Mouse (Mus musculus) cortical plate, adult 2 months (tissue): ENCODE data around the gene Uap1. TPM values are rescaled to one million over a fixed set of nuclear protein-coding genes. Genes with fewer than 3 reads are reported as not detected.
"Not testable (repeated sequence)": the region's sequence is repeated elsewhere in the genome, so short reads cannot be mapped to it uniquely, and the experiment has no call there.

Source experiments
- H3K27ac ChIP-seq: fragments of 200-500 bp; 2 replicates; pipeline ENCODE4 v1.5.1; 2012; ENCODE audit warnings: low read length, control low read depth, inconsistent platforms; ENCODE audit not compliant: insufficient read depth
- H3K4me1 ChIP-seq: fragments of 200-500 bp; 2 replicates; pipeline ENCODE4 v1.6.1; 2011; ENCODE audit warnings: low read length; ENCODE audit not compliant: control insufficient read depth, insufficient read depth
- H3K4me3 ChIP-seq: fragments of 200-500 bp; 2 replicates; pipeline ENCODE4 v1.5.1; 2011; ENCODE audit warnings: mild to moderate bottlenecking, low read length, control low read depth; ENCODE audit not compliant: insufficient read depth
- CTCF ChIP-seq: fragments of 200-500 bp; IDR thresholded peaks from 2 replicates; pipeline ENCODE4 v1.5.1; 2011; ENCODE audit warnings: mild to moderate bottlenecking, control low read depth, low read length; ENCODE audit not compliant: insufficient read depth; ENCODE audit errors: extremely low read depth
- POLR2A ChIP-seq: fragments of 200-500 bp; IDR thresholded peaks from 2 replicates; pipeline ENCODE4 v1.6.1; 2011; ENCODE audit warnings: mild to moderate bottlenecking, low read length, control low read depth; ENCODE audit not compliant: insufficient read depth; ENCODE audit errors: extremely low read depth
- polyA plus RNA-seq: library from polyadenylated mRNA; depleted of rRNA; stranded (reverse); fragments of >200 nt; gene quantifications from 2 replicates; pipeline ENCODE4 v1.2.3, GENCODE M21; 2012; rRNA removed

Uap1 gene
- polyA plus RNA-seq, 1 experiment, result 54.1 TPM

DNA sequence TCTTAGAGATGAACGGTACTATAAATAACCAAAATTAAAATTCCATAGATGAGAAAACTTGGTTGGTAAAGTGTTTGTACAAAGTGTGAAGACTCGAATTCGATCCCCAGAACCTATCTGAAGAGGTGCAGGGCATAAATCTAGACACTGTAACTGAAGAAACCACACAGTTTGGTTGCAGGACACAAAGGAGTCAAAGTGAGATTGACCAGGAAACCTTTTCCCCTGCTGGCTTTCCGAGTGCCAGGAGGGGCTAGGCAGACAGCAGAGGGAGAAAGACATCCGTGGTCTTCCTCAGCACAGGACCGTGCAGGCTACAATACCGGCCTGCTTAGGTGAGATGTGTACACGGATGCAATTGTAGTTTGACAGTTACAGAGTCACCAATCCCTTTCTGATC is 40.5 kb downstream of the Uap1 start:
- Histone ChIP-seq H3K27ac (no peak overlapping the region), H3K4me3 (no peak overlapping the region), H3K4me1 (no peaks in the 10 kb centered on the region)
- no peak for TF ChIP-seq POLR2A
- TF ChIP-seq CTCF, result no peak

GRCm38 (mm10) chr1:170130962-170131361 is 43.8 kb downstream of the Uap1 start:
- no peaks in the 10 kb centered on the region for H3K4me1 ChIP-seq
- TF ChIP-seq CTCF, result no peak
- no peak for TF ChIP-seq POLR2A
- H3K4me3 ChIP-seq, result no peak overlapping the region
- H3K27ac ChIP-seq, result no peak overlapping the region

- Histone ChIP-seq H3K4me3 (no peak overlapping the region), H3K27ac (no peak overlapping the region), H3K4me1 (no peaks in the 10 kb centered on the region)
- no peak for TF ChIP-seq POLR2A
These were observed 50.1 kb downstream of the Uap1 start for GRCm38 (mm10) chr1:170124644-170125043.

DNA sequence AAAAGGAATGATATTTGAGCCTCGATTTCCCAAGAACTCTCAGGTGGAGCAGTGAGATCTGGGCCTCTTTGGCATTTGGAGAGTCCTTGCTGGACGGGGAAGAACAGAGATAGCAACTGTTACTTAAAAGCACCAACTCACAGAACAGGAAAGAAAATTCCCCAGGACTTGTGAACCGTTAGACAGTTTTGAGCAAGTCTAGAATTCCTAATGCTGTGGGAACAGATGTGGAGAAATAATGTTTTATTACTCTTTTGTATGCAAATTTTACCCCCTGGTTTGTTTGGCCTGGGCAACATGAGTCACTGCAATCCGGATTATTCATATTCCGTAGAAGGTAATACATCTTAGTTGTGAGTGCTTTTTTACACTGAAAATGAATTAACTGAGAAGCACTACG is 61.1 kb downstream of the Uap1 start:
- no peak overlapping the region for H3K4me3 ChIP-seq
- H3K27ac ChIP-seq, result no peak overlapping the region
- TF ChIP-seq POLR2A (no peak), CTCF (no peak)
- H3K4me1 ChIP-seq, result no peaks in the 10 kb centered on the region

DNA sequence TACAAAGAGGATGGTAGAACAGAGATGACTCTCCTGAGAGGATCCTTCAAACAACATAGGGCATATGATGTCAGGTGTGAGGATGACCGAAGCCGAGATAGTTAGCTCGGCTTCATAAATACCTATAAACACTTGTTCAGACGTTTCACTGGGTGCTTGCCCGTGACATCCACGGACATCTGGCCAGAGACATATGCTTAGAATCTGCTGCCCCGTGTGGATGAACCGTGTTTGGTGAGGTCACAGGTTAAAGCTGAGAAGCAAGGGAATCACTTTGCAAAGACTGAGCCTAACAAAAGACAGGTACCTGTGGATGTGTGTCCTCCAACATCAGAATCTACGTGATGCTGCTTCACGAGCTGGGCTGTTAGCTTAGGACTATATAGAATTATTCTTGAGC is 62.5 kb downstream of the Uap1 start:
- no peak overlapping the region for H3K27ac ChIP-seq
- H3K4me3 ChIP-seq, result no peak overlapping the region
- TF ChIP-seq POLR2A (no peak), CTCF (no peak)
- H3K4me1 ChIP-seq, result no peaks in the 10 kb centered on the region

- H3K4me1 ChIP-seq, result no peaks in the 10 kb centered on the region
- no peak overlapping the region for H3K4me3 ChIP-seq
- H3K27ac ChIP-seq, result no peak overlapping the region
- no peak for TF ChIP-seq CTCF
- no peak for TF ChIP-seq POLR2A
These were observed 63.0 kb downstream of the Uap1 start for GRCm38 (mm10) chr1:170111651-170112226.

- H3K27ac ChIP-seq, result no peak within 1 kb of the TSS
- H3K4me1 ChIP-seq, result no peaks in the 10 kb centered on the region
- H3K4me3 ChIP-seq, result peak within 1 kb of the TSS; percentile 19
- TF ChIP-seq POLR2A (no peak), CTCF (no peak)
These were observed 64.0 kb downstream of the Uap1 start, which contains the start of gene Ddr2 for GRCm38 (mm10) chr1:170110516-170111332. Gene Ddr2 (minus strand): TSS chr1:170110762.

DNA sequence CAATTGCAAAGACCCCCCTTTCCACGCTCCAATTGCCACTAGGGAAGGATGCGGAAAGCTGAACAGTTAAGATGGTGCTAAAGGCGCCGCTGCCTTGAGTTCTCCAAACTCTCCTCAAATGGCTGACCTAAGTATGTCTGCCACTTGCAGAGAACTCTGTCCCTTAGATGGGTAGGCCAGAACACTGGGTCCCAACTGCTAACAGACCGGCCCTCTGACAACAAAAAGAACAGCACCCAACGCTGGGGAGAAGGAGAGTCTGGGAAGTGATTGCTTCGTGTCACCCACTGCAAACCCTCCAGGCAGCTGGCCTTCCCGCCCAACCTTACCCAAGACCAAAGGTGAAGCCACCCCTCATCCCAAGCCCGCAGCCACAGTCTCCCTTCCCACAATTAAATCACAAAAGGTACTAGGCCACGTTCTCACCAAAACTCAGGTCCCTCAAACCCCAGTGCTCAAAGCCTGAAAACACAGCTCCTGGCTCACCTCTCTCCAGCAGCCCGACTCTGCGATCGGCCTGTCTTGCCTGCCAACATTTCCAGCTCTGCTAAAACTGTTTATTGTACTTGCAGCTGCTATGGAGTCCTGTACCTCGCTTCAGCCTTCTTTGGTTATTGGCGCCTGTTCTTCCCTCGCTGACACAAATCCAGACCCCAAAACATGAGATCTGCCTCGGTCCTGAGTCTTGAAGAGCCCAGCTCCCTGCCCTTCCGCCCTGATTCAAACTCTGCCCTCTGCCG is 64.8 kb downstream of the Uap1 start:
- H3K4me3 ChIP-seq, result peak overlapping the region; percentile 19
- no peaks in the 10 kb centered on the region for H3K4me1 ChIP-seq
- no peak overlapping the region for H3K27ac ChIP-seq
- no peak for TF ChIP-seq POLR2A
- TF ChIP-seq CTCF, result no peak

GRCm38 (mm10) chr1:170102814-170103213 is 71.9 kb downstream of the Uap1 start:
- H3K27ac ChIP-seq, H3K4me1 ChIP-seq, H3K4me3 ChIP-seq: not testable (repeated sequence)

Other genes starting within 250 kb of the Uap1 start
- 30.7 and 31.9 TPM in 2 replicates for gene Ccdc190, start 246.3 kb downstream of the Uap1 start, polyA plus RNA-seq
- 13.1 and 14.2 TPM in 2 replicates for gene Hsd17b7, start 205.7 kb downstream of the Uap1 start, polyA plus RNA-seq
- gene Ddr2, start 64.2 kb downstream of the Uap1 start, polyA plus RNA-seq, result 3.2 and 4.0 TPM in 2 replicates
- gene Uhmk1, start 40.4 kb upstream of the Uap1 start, polyA plus RNA-seq, result 77.4 and 83.4 TPM in 2 replicates
- not detected in 2 replicates for gene Sh2d1b2, start 57.8 kb upstream of the Uap1 start, polyA plus RNA-seq
- gene Sh2d1b1, start 102.4 kb upstream of the Uap1 start, polyA plus RNA-seq, result not detected in 2 replicates
- 6.3 and 6.5 TPM in 2 replicates for gene Gm7694, start 131.4 kb upstream of the Uap1 start, polyA plus RNA-seq
- gene Spata46, start 133.8 kb upstream of the Uap1 start, polyA plus RNA-seq, result not detected in 2 replicates